Mouse (Mus musculus) megakaryocyte-erythroid progenitor cell, adult 5-6 weeks (primary cell): ENCODE data around the gene Tex10. TPM values are rescaled to one million over a fixed set of nuclear protein-coding genes. Genes with fewer than 3 reads are reported as not detected.
A peak's percentile ranks its signal among the peaks of the same experiment; 100 is the strongest.
"Not testable (repeated sequence)": the region's sequence is repeated elsewhere in the genome, so short reads cannot be mapped to it uniquely, and the experiment has no call there.

Experiments used
- ATAC-seq: replicated peaks from 2 replicates; pipeline ENCODE4 v1.8.0; 2016; ENCODE audit warnings: mild to moderate bottlenecking, inconsistent platforms; ENCODE audit not compliant: severe bottlenecking, poor library complexity, low FRiP score, low TSS enrichment
- total RNA-seq, 2 experiments: library from RNA; stranded (forward) in 1 of 2; stranded (reverse) in 1 of 2; fragments of 200-1000, 215-1000 nt in 1 of 2; fragments of >200 nt in 1 of 2; fragmentation: Nextera tagmentation in 1 of 2; gene quantifications; 2 replicates each; pipeline ENCODE4 v1.2.3; 2014 to 2017

Tex10 gene
- total RNA-seq, 2 experiments from 2014 or later, result 65.9 to 94.7 TPM

GRCm38 (mm10) chr4:48407350-48408039 is 65.8 kb downstream of the Tex10 start:
- ATAC-seq, result peak; percentile 76

- not testable (repeated sequence) for ATAC-seq
Measured at GRCm38 (mm10) chr4:48405724-48406491, 67.4 kb downstream of the Tex10 start.

GRCm38 (mm10) chr4:48403066-48403640 is 70.1 kb downstream of the Tex10 start:
- ATAC-seq, result no peak

GRCm38 (mm10) chr4:48396949-48397348 is 76.3 kb downstream of the Tex10 start:
- ATAC-seq, result peak; percentile 70

- no peak for ATAC-seq
Measured at GRCm38 (mm10) chr4:48382506-48382905, 90.8 kb downstream of the Tex10 start.

- no peak for ATAC-seq
Measured at GRCm38 (mm10) chr4:48380940-48381339, 92.3 kb downstream of the Tex10 start.

Other genes with a start within 250 kb of the Tex10 start
- gene Erp44, start 193.9 kb downstream of the Tex10 start, total RNA-seq (2014; fragmentation: Nextera tagmentation), result 20.2 and 41.6 TPM in 2 replicates
- 57.3 and 58.0 TPM in 2 replicates for gene Erp44, start 193.9 kb downstream of the Tex10 start, total RNA-seq (2017)
- 5.8 and 7.6 TPM in 2 replicates for gene Invs, start 193.7 kb downstream of the Tex10 start, total RNA-seq (2014; fragmentation: Nextera tagmentation)
- gene Invs, start 193.7 kb downstream of the Tex10 start, total RNA-seq (2017), result 3.7 and 5.4 TPM in 2 replicates
- 0.57 TPM in 1 of 2 replicates, not detected in the other for gene Msantd3, start 66.5 kb upstream of the Tex10 start, total RNA-seq (2014; fragmentation: Nextera tagmentation)
- 3.3 and 6.8 TPM in 2 replicates for gene Msantd3, start 66.5 kb upstream of the Tex10 start, total RNA-seq (2017)
- not detected in 2 replicates for gene Tmeff1, start 111.7 kb upstream of the Tex10 start, total RNA-seq (2014; fragmentation: Nextera tagmentation)
- 0.95 TPM in 1 of 2 replicates, not detected in the other for gene Tmeff1, start 111.7 kb upstream of the Tex10 start, total RNA-seq (2017)
- gene Cavin4, start 190.1 kb upstream of the Tex10 start, total RNA-seq (2014; fragmentation: Nextera tagmentation), result not detected in 2 replicates
- not detected in 2 replicates for gene Cavin4, start 190.1 kb upstream of the Tex10 start, total RNA-seq (2017)